In the genomic region with DNA sequence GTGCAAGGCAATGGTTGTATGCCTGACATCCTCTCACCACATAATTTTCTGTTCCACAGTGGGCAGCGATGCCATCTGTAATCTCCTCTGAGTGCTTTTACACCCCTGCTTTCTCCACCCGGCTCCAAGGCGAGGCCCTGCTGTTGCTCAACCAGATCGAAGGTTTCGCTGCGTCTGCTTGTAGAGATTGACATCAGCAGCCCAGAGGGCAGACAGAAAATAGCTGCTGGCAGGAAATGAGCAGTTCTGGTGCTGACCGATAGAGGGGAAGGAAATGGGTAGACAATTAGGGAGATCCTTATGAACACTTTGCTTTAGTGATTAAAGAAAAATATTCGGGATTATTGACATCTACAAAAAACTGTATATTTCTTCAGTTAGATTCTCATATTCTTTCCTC, we compare ENCODE assay signal across 9 mouse cellular contexts.
DNase-seq lines count a peak whose midpoint lies in the region; ATAC-seq lines count a peak whose summit lies in the region.
"Had no signal": no experiment of that assay in that cellular context is flagged by ENCODE, and none has a peak within 500 bp of the region (broad histone marks: within the 10 kb centered on the region; RNA-seq: fewer than 3 reads in every experiment).

No protein-coding gene starts in this region.

- peak; percentile 17 for DNase-seq in kidney, adult 11 months
- DNase-seq in c-Kit-positive CD71-positive TER-119-negative erythroid progenitor cells, embryonic 14.5 days (ENCODE audit: low read depth): peak; percentile 24
- peak; percentile 80 for DNase-seq in layer of hippocampus, adult 9-11 months
- peak; percentile 12 to 13 for DNase-seq in thymus, adult 18-20 months

- 16% methylated on average over 8 of the region's 8 CpGs for WGBS in kidney, embryonic 16.5 days
- WGBS in heart, embryonic 14.5 days: 13% methylated on average over 8 of the region's 8 CpGs
- WGBS in lung, embryonic 15.5 days: 25% methylated on average over 8 of the region's 8 CpGs
- WGBS in midbrain, embryonic 16.5 days: 56% methylated on average over 8 of the region's 8 CpGs

- no peaks in the 10 kb centered on the region; the same call in 1 of the 2 replicates for H3K9me3 ChIP-seq in kidney, embryonic 16.5 days (ENCODE audit: low read length)
- peaks cover 5% of the 10 kb centered on the region for H3K9me3 ChIP-seq in heart, embryonic 14.5 days (ENCODE audit: control insufficient read depth, low read length)
- no peaks in the 10 kb centered on the region for H3K9me3 ChIP-seq in lung, embryonic 15.5 days
- no peaks in the 10 kb centered on the region; the same call in 1 of the 2 replicates for H3K9me3 ChIP-seq in midbrain, embryonic 16.5 days (replicated peaks; ENCODE audit: control insufficient read depth, low read length, poor library complexity, severe bottlenecking)

- H3K36me3 ChIP-seq in kidney, embryonic 16.5 days (ENCODE audit: insufficient read depth, low read length): no peaks in the 10 kb centered on the region
- H3K36me3 ChIP-seq in heart, embryonic 14.5 days (ENCODE audit: control insufficient read depth, insufficient read depth, low read length): no peaks in the 10 kb centered on the region
- no peaks in the 10 kb centered on the region for H3K36me3 ChIP-seq in lung, embryonic 15.5 days
- no peaks in the 10 kb centered on the region for H3K36me3 ChIP-seq in midbrain, embryonic 16.5 days (ENCODE audit: control insufficient read depth, insufficient read depth, low read length)

- H3K4me2 ChIP-seq in kidney, embryonic 16.5 days (replicated peaks; ENCODE audit: low read depth, low read length): no peak overlapping the region; the same call in 1 of the 2 replicates
- peak overlapping the region; percentile 43 for H3K4me2 ChIP-seq in heart, embryonic 14.5 days (ENCODE audit: low read length)
- 0 out of 2 replicates have a peak overlapping the region, but pooled peaks have one; percentile 26 for H3K4me2 ChIP-seq in lung, embryonic 15.5 days
- no peak overlapping the region for H3K4me2 ChIP-seq in midbrain, embryonic 16.5 days (ENCODE audit: low read length)

- no peaks in the 10 kb centered on the region for H3K27me3 ChIP-seq in kidney, embryonic 16.5 days (ENCODE audit: insufficient read depth, low read length)
- H3K27me3 ChIP-seq in heart, embryonic 14.5 days (ENCODE audit: control insufficient read depth, insufficient read depth, low read length): no peaks in the 10 kb centered on the region
- H3K27me3 ChIP-seq in lung, embryonic 15.5 days: no peaks in the 10 kb centered on the region
- no peaks in the 10 kb centered on the region for H3K27me3 ChIP-seq in midbrain, embryonic 16.5 days (ENCODE audit: control insufficient read depth, insufficient read depth, low read depth, low read length)

- no peak overlapping the region for H3K27ac ChIP-seq in kidney, embryonic 16.5 days (ENCODE audit: low read length)
- H3K27ac ChIP-seq in heart, embryonic 14.5 days (replicated peaks in 1 of 2; ENCODE audit: control insufficient read depth in 1 of 2, insufficient read depth in 1 of 2, low read depth in 2 of 2, low read length in 2 of 2): peak overlapping the region; percentile 25 to 27; a peak in 1 of 4 replicates
- no peak overlapping the region for H3K27ac ChIP-seq in lung, embryonic 15.5 days
- H3K27ac ChIP-seq in midbrain, embryonic 16.5 days (ENCODE audit: low read length): no peak overlapping the region

- no peak for ATAC-seq in kidney, embryonic 16.5 days (ENCODE audit: low FRiP score, low TSS enrichment)
- peak; percentile 47; the same call in 1 of the 2 replicates for ATAC-seq in heart, embryonic 14.5 days (ENCODE audit: insufficient number of reproducible peaks, insufficient read depth, low FRiP score, low read depth)
- ATAC-seq in lung, embryonic 15.5 days (ENCODE audit: borderline replicate concordance, extremely low read depth, low FRiP score, low TSS enrichment): peak; percentile 65; the same call in 1 of the 2 replicates
- no peak for ATAC-seq in midbrain, embryonic 16.5 days

- H3K4me1 ChIP-seq in kidney, embryonic 16.5 days (ENCODE audit: insufficient read depth, low read length): peaks cover 7% of the 10 kb centered on the region; the same call in 1 of the 2 replicates
- H3K4me1 ChIP-seq in heart, embryonic 14.5 days (ENCODE audit: control insufficient read depth in 2 of 2, insufficient read depth in 2 of 2, low read length in 2 of 2): peaks cover 6% of the 10 kb centered on the region in 2 experiments
- H3K4me1 ChIP-seq in lung, embryonic 15.5 days: peaks cover 3% of the 10 kb centered on the region
- no peaks in the 10 kb centered on the region for H3K4me1 ChIP-seq in midbrain, embryonic 16.5 days (ENCODE audit: control insufficient read depth, insufficient read depth, low read length)

- no peak overlapping the region for H3K4me3 ChIP-seq in kidney, embryonic 16.5 days (ENCODE audit: low read length)
- H3K4me3 ChIP-seq in heart, embryonic 14.5 days (ENCODE audit: control insufficient read depth in 1 of 2, insufficient read depth in 1 of 2, low read depth in 1 of 2, low read length in 2 of 2): no peak overlapping the region
- no peak overlapping the region for H3K4me3 ChIP-seq in lung, embryonic 15.5 days
- H3K4me3 ChIP-seq in midbrain, embryonic 16.5 days (ENCODE audit: low read depth, low read length): no peak overlapping the region
- H3K4me3 ChIP-seq: myocyte had no signal

- H3K9ac ChIP-seq in kidney, embryonic 16.5 days (replicated peaks; ENCODE audit: low read length): no peak overlapping the region
- peak overlapping the region; percentile 19; the same call in 1 of the 2 replicates for H3K9ac ChIP-seq in heart, embryonic 14.5 days (ENCODE audit: low read length)
- H3K9ac ChIP-seq in lung, embryonic 15.5 days: no peak overlapping the region
- H3K9ac ChIP-seq in midbrain, embryonic 16.5 days (ENCODE audit: low read depth, low read length): no peak overlapping the region

Comparison
In these comparisons a context has a peak if more than half of its experiments do, and no peak if none do; other contexts are left out.
1. DNase-seq: peak in every context shown above with its lines; median percentile 80 in layer of hippocampus, adult 9-11 months; 24 in c-Kit-positive CD71-positive TER-119-negative erythroid progenitor cells, embryonic 14.5 days; 17 in kidney, adult 11 months; 12 in thymus, adult 18-20 months.
2. ATAC-seq: peak in heart, embryonic 14.5 days (single experiment) and lung, embryonic 15.5 days (single experiment); none in kidney, embryonic 16.5 days (single experiment) and midbrain, embryonic 16.5 days (single experiment).
3. H3K27ac ChIP-seq: peak in heart, embryonic 14.5 days (2 of 2); none in kidney, embryonic 16.5 days (single experiment), lung, embryonic 15.5 days (single experiment) and midbrain, embryonic 16.5 days (single experiment).
4. H3K4me2 ChIP-seq: peak in heart, embryonic 14.5 days (single experiment) and lung, embryonic 15.5 days (single experiment); none in kidney, embryonic 16.5 days (single experiment) and midbrain, embryonic 16.5 days (single experiment).